Mouse (Mus musculus) 3T3-L1 (cell line): ENCODE measurements at regions not wholly inside any gene's neighbourhood (a gene's known extent, or its start where the extent isn't known, plus 50 kb on each side); places are given as distances from the start of the nearest gene placed in this dataset.

Experiments used
- DNase-seq: peaks from one replicate; pipeline ENCODE4 v3.0.0-alpha.2; 2015; ENCODE audit warnings: low read depth, low spot score

GRCm38 (mm10) chr16:30118876-30119275 lies 54.7 kb downstream of the Hes1 start:
- DNase-seq = no peak

GRCm38 (mm10) chr16:30120330-30121265 lies 56.4 kb downstream of the Hes1 start:
- no peak for DNase-seq

GRCm38 (mm10) chr16:30121596-30121995 lies 57.4 kb downstream of the Hes1 start:
- no peak for DNase-seq

GRCm38 (mm10) chr16:30122211-30123070 lies 58.3 kb downstream of the Hes1 start:
- no peak for DNase-seq

- no peak for DNase-seq
Measured at GRCm38 (mm10) chr16:30127015-30127414, 62.8 kb downstream of the Hes1 start.

GRCm38 (mm10) chr16:30128787-30129186 lies 64.6 kb downstream of the Hes1 start:
- DNase-seq = no peak

GRCm38 (mm10) chr16:30129218-30130112 lies 65.3 kb downstream of the Hes1 start:
- DNase-seq = no peak

GRCm38 (mm10) chr16:30130113-30130471 lies 65.9 kb downstream of the Hes1 start:
- DNase-seq = no peak

GRCm38 (mm10) chr16:30132086-30132485 lies 67.9 kb downstream of the Hes1 start:
- no peak for DNase-seq

- DNase-seq = no peak
Measured at GRCm38 (mm10) chr16:30134642-30135165, 70.5 kb downstream of the Hes1 start.

GRCm38 (mm10) chr16:30136849-30137248 lies 72.7 kb downstream of the Hes1 start:
- DNase-seq = no peak

GRCm38 (mm10) chr16:30137812-30138211 lies 73.6 kb downstream of the Hes1 start:
- no peak for DNase-seq

GRCm38 (mm10) chr16:30144818-30145464 lies 80.8 kb downstream of the Hes1 start:
- no peak for DNase-seq

- DNase-seq = no peak
Measured at GRCm38 (mm10) chr16:30145465-30146207, 81.5 kb downstream of the Hes1 start.

GRCm38 (mm10) chr16:30146208-30146525 lies 82.0 kb downstream of the Hes1 start:
- no peak for DNase-seq

GRCm38 (mm10) chr16:30147296-30147695 lies 83.1 kb downstream of the Hes1 start:
- no peak for DNase-seq

GRCm38 (mm10) chr16:30151104-30151503 lies 86.9 kb downstream of the Hes1 start:
- DNase-seq = no peak

GRCm38 (mm10) chr16:30155070-30155469 lies 90.9 kb downstream of the Hes1 start:
- DNase-seq = no peak

GRCm38 (mm10) chr16:30155486-30156246 lies 91.5 kb downstream of the Hes1 start:
- no peak for DNase-seq
